Mouse (Mus musculus): Measurements from ENCODE around the gene Zswim4. TPM values are rescaled to one million over a fixed set of nuclear protein-coding genes. Genes with fewer than 3 reads are reported as not detected.

Zswim4 gene
- polyA plus RNA-seq, 1 experiment from 2014 or later: 2.8 TPM

DNA sequence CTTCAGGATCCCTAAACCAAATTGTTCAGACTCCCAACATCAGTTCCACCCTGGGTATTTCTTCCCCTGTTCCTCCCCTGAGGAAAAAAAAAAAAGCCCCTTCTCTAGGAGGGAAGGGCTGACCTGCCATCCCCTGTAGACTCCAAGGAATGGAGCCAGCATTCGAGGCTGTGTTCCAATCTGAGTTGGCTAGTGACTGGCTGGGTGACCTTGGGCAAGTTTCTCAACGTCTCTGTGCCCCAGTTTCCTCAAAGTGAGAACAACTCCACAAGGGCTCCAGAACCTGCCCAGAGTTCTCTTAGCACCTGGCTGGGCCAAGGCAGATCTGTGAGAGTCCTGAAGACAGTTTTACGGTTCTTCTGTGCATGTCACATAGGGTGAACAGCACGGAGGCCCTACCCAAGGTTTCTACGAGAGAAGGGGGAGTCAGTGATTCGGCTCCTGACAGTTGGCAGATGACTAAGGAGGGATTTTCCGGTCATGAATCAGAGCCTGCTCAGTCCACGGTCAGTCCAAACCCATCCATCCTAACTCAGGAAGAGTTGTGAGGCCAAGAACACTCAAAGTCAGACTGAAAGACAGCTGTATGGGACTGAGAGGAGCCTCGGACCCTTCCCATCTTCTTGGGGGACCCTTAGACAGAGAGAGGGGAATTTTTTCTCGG is 977 bp downstream of the Zswim4 start:
- H3K4me2 ChIP-seq (ENCODE audit: low read depth, low read length): peak overlapping the region; percentile 93
- H3K9me3 ChIP-seq (replicated peaks; ENCODE audit: control insufficient read depth, low read length): no peaks in the 10 kb centered on the region
- no peaks in the 10 kb centered on the region for H3K36me3 ChIP-seq (ENCODE audit: control insufficient read depth, insufficient read depth)
- H3K9ac ChIP-seq (ENCODE audit: low read depth, low read length): peak overlapping the region; percentile 97
- H3K4me1 ChIP-seq (ENCODE audit: control insufficient read depth, low read depth, low read length): peaks cover 18% of the 10 kb centered on the region
- H3K4me3 ChIP-seq (ENCODE audit: low read depth, low read length): peak overlapping the region; percentile 88
- no peaks in the 10 kb centered on the region for H3K27me3 ChIP-seq (ENCODE audit: control insufficient read depth, insufficient read depth, low read depth, low read length)
- no peak for ATAC-seq (ENCODE audit: low read depth)
- WGBS (ENCODE audit: insufficient replicate concordance): 26% methylated on average over 10 of the region's 10 CpGs
- peak overlapping the region; percentile 62; the same call in 1 of the 2 replicates for H3K27ac ChIP-seq (ENCODE audit: low read length)

- Histone ChIP-seq H3K27ac (ENCODE audit: low read length) (no peak overlapping the region), H3K27me3 (ENCODE audit: control insufficient read depth, insufficient read depth, low read depth, low read length) (no peaks in the 10 kb centered on the region), H3K4me1 (ENCODE audit: control insufficient read depth, low read depth, low read length) (peaks cover 17% of the 10 kb centered on the region), H3K4me3 (ENCODE audit: low read depth, low read length) (no peak overlapping the region), H3K36me3 (ENCODE audit: control insufficient read depth, insufficient read depth) (no peaks in the 10 kb centered on the region), H3K9ac (ENCODE audit: low read depth, low read length) (no peak overlapping the region), H3K9me3 (replicated peaks; ENCODE audit: control insufficient read depth, low read length) (no peaks in the 10 kb centered on the region), H3K4me2 (ENCODE audit: low read depth, low read length) (no peak overlapping the region)
- 70% methylated on average over 2 of the region's 2 CpGs for WGBS (ENCODE audit: insufficient replicate concordance)
- no peak for ATAC-seq (ENCODE audit: low read depth)
These were observed 3.8 kb downstream of the Zswim4 start for GRCm38 (mm10) chr8:84233055-84233454.

DNA sequence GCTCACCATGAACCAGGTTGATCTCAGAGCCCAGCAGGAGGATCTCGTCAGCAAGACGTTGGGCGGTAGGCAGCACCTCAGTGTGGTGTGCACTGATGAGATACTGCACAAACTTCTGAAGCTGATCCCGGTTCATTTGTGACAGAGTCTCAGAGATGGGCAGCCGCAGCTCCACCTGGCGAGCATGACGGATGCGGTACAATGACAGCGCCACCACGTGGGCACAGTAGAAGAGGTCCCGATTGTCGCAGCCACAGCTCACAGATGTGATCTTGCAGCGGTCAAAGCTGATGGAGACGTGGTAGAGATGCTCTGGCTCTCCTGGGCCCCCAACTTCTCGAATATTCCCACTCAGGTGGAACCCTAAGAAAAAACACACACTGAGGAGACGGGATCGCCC is 6.1 kb downstream of the Zswim4 start:
- Histone ChIP-seq H3K9me3 (replicated peaks; ENCODE audit: control insufficient read depth, low read length) (no peaks in the 10 kb centered on the region), H3K9ac (ENCODE audit: low read depth, low read length) (no peak overlapping the region), H3K27me3 (ENCODE audit: control insufficient read depth, insufficient read depth, low read depth, low read length) (no peaks in the 10 kb centered on the region), H3K4me2 (ENCODE audit: low read depth, low read length) (no peak overlapping the region), H3K27ac (ENCODE audit: low read length) (no peak overlapping the region), H3K36me3 (ENCODE audit: control insufficient read depth, insufficient read depth) (no peaks in the 10 kb centered on the region), H3K4me3 (ENCODE audit: low read depth, low read length) (no peak overlapping the region), H3K4me1 (ENCODE audit: control insufficient read depth, low read depth, low read length) (peaks cover 4% of the 10 kb centered on the region)
- WGBS (ENCODE audit: insufficient replicate concordance): 67% methylated on average over 17 of the region's 17 CpGs
- no peak for ATAC-seq (ENCODE audit: low read depth)

DNA sequence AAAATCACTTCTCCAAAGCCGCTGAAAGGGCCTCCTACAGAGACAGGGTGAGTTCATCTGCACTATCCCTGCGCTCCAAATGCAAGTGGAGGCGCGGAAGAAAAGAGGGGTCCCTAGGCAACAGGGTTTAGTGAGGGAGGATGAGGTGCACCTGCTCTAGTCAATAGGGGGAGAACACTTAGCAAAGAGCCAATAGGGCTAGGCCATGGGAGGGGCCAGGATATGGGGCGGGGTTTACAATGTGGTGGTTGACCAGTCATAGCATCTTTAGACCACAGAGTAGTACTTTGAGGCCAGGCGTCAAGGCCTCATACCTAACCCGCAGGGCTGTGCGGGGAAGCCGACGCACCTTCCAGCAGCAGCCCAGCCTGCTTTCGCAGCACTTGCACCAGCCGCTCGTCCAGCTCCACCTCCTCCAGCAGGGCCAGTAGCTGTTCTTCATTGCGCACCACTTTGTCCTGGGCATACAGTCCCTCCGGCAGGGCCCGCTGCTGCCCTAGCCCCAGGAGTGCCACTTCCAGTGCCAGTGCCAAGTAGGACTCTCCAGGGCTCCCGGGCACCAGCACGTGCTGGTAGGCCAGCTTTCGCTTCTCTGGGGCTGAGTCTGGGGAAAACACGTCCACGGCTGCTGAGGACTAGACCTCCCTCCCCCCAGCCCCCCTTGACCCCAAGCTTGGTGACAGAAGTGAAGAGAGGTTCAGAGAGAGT is 13.4 kb downstream of the Zswim4 start:
- no peaks in the 10 kb centered on the region for H3K9me3 ChIP-seq (replicated peaks; ENCODE audit: control insufficient read depth, low read length)
- H3K27ac ChIP-seq (ENCODE audit: low read length): no peak overlapping the region
- WGBS (ENCODE audit: insufficient replicate concordance): 73% methylated on average over 21 of the region's 21 CpGs
- ATAC-seq (ENCODE audit: low read depth): no peak
- no peaks in the 10 kb centered on the region for H3K27me3 ChIP-seq (ENCODE audit: control insufficient read depth, insufficient read depth, low read depth, low read length)
- no peak overlapping the region for H3K9ac ChIP-seq (ENCODE audit: low read depth, low read length)
- H3K36me3 ChIP-seq (ENCODE audit: control insufficient read depth, insufficient read depth): no peaks in the 10 kb centered on the region
- H3K4me2 ChIP-seq (ENCODE audit: low read depth, low read length): no peak overlapping the region
- no peak overlapping the region for H3K4me3 ChIP-seq (ENCODE audit: low read depth, low read length)
- peaks cover 5% of the 10 kb centered on the region for H3K4me1 ChIP-seq (ENCODE audit: control insufficient read depth, low read depth, low read length)

GRCm38 (mm10) chr8:84222566-84223165 is 14.2 kb downstream of the Zswim4 start:
- Histone ChIP-seq H3K27ac (ENCODE audit: low read length) (peak overlapping the region; percentile 13; the same call in 1 of the 2 replicates), H3K27me3 (ENCODE audit: control insufficient read depth, insufficient read depth, low read depth, low read length) (no peaks in the 10 kb centered on the region), H3K9me3 (replicated peaks; ENCODE audit: control insufficient read depth, low read length) (no peaks in the 10 kb centered on the region), H3K9ac (ENCODE audit: low read depth, low read length) (no peak overlapping the region), H3K4me3 (ENCODE audit: low read depth, low read length) (no peak overlapping the region), H3K4me1 (ENCODE audit: control insufficient read depth, low read depth, low read length) (peaks cover 5% of the 10 kb centered on the region), H3K36me3 (ENCODE audit: control insufficient read depth, insufficient read depth) (no peaks in the 10 kb centered on the region), H3K4me2 (ENCODE audit: low read depth, low read length) (no peak overlapping the region)
- no peak; the same call in 1 of the 2 replicates for ATAC-seq (ENCODE audit: low read depth)
- 48% methylated on average over 9 of the region's 9 CpGs for WGBS (ENCODE audit: insufficient replicate concordance)

DNA sequence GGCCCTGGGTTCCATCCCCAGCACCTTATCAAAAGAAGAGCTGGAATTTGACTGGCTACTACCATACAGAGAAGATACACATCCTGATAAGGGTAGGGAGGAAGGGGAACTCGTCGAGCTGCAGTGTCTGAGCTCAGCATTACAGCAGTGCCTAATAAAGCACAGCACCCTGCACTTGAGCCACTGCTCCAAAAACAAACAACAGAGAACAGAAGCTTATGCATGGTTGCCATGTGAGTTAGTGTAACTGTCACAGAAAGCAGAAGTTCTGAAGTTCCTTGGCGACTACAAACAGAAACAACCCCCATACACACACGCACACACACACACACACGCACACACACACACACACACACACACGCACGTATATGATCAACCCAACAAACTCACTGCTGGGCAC is 16.8 kb downstream of the Zswim4 start:
- Histone ChIP-seq H3K9me3 (replicated peaks; ENCODE audit: control insufficient read depth, low read length) (no peaks in the 10 kb centered on the region), H3K27ac (ENCODE audit: low read length) (no peak overlapping the region), H3K4me3 (ENCODE audit: low read depth, low read length) (no peak overlapping the region), H3K4me2 (ENCODE audit: low read depth, low read length) (no peak overlapping the region), H3K4me1 (ENCODE audit: control insufficient read depth, low read depth, low read length) (peaks cover 5% of the 10 kb centered on the region), H3K9ac (ENCODE audit: low read depth, low read length) (no peak overlapping the region), H3K27me3 (ENCODE audit: control insufficient read depth, insufficient read depth, low read depth, low read length) (no peaks in the 10 kb centered on the region), H3K36me3 (ENCODE audit: control insufficient read depth, insufficient read depth) (0 out of 2 replicates have a peak, but pooled peaks cover 2% of the 10 kb centered on the region)
- WGBS (ENCODE audit: insufficient replicate concordance): 37% methylated on average over 7 of the region's 7 CpGs
- 0 out of 2 replicates have a peak, but pooled peaks have one; percentile 22 for ATAC-seq (ENCODE audit: low read depth)

DNA sequence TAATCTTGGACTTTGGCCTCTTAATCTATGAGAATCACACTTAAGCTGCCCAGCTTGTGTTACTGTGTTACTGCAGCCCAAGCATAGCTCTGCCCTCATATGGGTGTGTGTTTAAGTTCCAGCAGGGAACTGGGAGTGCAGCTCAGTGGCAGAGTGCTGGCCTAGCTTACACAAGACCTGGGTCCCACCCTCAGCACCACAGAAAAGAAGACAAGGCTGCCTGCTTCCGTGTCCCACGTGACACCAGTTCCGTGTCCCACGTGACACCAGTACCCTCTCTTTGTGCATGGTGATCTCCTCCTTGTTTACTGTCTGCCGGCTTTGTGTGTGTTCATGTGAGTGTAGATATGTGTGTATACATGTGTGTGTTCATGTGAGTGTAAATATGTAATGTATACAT is 18.7 kb downstream of the Zswim4 start:
- Histone ChIP-seq H3K9ac (ENCODE audit: low read depth, low read length) (no peak overlapping the region), H3K4me2 (ENCODE audit: low read depth, low read length) (no peak overlapping the region), H3K36me3 (ENCODE audit: control insufficient read depth, insufficient read depth) (0 out of 2 replicates have a peak, but pooled peaks cover 2% of the 10 kb centered on the region), H3K27me3 (ENCODE audit: control insufficient read depth, insufficient read depth, low read depth, low read length) (no peaks in the 10 kb centered on the region), H3K9me3 (replicated peaks; ENCODE audit: control insufficient read depth, low read length) (no peaks in the 10 kb centered on the region), H3K4me3 (ENCODE audit: low read depth, low read length) (no peak overlapping the region), H3K27ac (ENCODE audit: low read length) (no peak overlapping the region), H3K4me1 (ENCODE audit: control insufficient read depth, low read depth, low read length) (peaks cover 5% of the 10 kb centered on the region)
- no peak for ATAC-seq (ENCODE audit: low read depth)
- 77% methylated on average over 5 of the region's 5 CpGs for WGBS (ENCODE audit: insufficient replicate concordance)

DNA sequence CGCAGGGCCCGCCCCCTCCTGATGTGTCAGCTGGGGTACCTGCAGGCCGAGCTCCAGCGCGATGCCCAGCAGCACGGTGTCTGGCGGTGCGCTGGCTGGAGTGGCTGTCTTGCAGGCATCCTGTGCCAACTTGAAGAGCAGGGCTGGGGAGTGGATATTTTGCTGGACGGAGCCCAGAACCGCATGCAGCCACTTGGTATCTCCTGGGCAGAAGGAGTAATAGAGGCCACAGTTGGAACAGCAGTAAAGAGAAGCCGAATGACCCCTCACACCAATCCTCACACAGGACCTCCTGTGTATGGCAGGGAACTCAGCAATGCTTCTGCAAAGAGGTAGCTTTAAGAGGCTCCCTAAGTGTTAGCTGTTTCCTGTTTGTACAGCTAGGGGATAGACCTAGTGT is 19.6 kb downstream of the Zswim4 start:
- no peak overlapping the region for H3K27ac ChIP-seq (ENCODE audit: low read length)
- 0 out of 2 replicates have a peak, but pooled peaks cover 2% of the 10 kb centered on the region for H3K36me3 ChIP-seq (ENCODE audit: control insufficient read depth, insufficient read depth)
- no peak overlapping the region for H3K4me3 ChIP-seq (ENCODE audit: low read depth, low read length)
- no peaks in the 10 kb centered on the region for H3K9me3 ChIP-seq (replicated peaks; ENCODE audit: control insufficient read depth, low read length)
- H3K9ac ChIP-seq (ENCODE audit: low read depth, low read length): no peak overlapping the region
- no peak overlapping the region for H3K4me2 ChIP-seq (ENCODE audit: low read depth, low read length)
- ATAC-seq (ENCODE audit: low read depth): no peak
- H3K4me1 ChIP-seq (ENCODE audit: control insufficient read depth, low read depth, low read length): no peaks in the 10 kb centered on the region; the same call in 1 of the 2 replicates
- H3K27me3 ChIP-seq (ENCODE audit: control insufficient read depth, insufficient read depth, low read depth, low read length): no peaks in the 10 kb centered on the region
- 81% methylated on average over 11 of the region's 11 CpGs for WGBS (ENCODE audit: insufficient replicate concordance)

DNA sequence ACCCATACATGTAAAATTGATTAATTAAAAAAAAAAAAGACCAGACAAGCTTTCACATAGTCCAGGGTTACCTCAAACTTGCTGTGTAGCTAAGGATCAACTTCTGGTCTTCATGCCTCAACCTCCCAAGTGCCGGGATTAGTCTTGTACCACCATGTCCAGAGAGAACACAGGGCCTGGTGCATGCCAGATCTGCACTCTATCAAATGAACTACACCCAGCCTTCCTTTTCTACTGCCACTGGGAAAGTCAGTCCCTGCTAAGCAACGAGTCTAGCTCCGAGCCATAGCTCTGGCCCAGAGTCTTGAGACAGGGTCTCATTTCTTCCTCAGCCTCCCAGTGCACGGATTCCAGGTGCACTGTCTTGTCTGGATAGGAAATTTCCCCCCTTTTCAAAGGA is 23.6 kb downstream of the Zswim4 start:
- no peak for ATAC-seq (ENCODE audit: low read depth)
- WGBS (ENCODE audit: insufficient replicate concordance): 58% methylated on average over 4 of the region's 4 CpGs
- no peak overlapping the region for H3K27ac ChIP-seq (ENCODE audit: low read length)
- no peak overlapping the region for H3K4me2 ChIP-seq (ENCODE audit: low read depth, low read length)
- H3K4me1 ChIP-seq (ENCODE audit: control insufficient read depth, low read depth, low read length): peaks cover 3% of the 10 kb centered on the region
- H3K9me3 ChIP-seq (replicated peaks; ENCODE audit: control insufficient read depth, low read length): no peaks in the 10 kb centered on the region
- H3K36me3 ChIP-seq (ENCODE audit: control insufficient read depth, insufficient read depth): 0 out of 2 replicates have a peak, but pooled peaks cover 2% of the 10 kb centered on the region
- no peak overlapping the region for H3K9ac ChIP-seq (ENCODE audit: low read depth, low read length)
- no peaks in the 10 kb centered on the region for H3K27me3 ChIP-seq (ENCODE audit: control insufficient read depth, insufficient read depth, low read depth, low read length)
- H3K4me3 ChIP-seq (ENCODE audit: low read depth, low read length): no peak overlapping the region
